Mouse (Mus musculus) heart, postnatal 10 days (tissue): ENCODE measurements at regions not wholly inside any gene's neighbourhood (a gene's known extent, or its start where the extent isn't known, plus 50 kb on each side); places are given as distances from the start of the nearest gene placed in this dataset.
A peak's percentile ranks its signal among the peaks of the same experiment; 100 is the strongest.

Experiments
- DNase-seq, 2 experiments: peaks; one replicate each; pipeline ENCODE4 v3.0.0; 2021
- intact Hi-C: fragments of 180-260 bp; cut with DNase I; formaldehyde crosslinking; loops from one replicate; pipeline ENCODE4 v1.15.1; 2025

GRCm38 (mm10) chr15:10833866-10834571 lies 118.1 kb upstream of the C1qtnf3 start:
- intact Hi-C loops = no loop called here
- peak; percentile 34 to 45 for DNase-seq

DNA sequence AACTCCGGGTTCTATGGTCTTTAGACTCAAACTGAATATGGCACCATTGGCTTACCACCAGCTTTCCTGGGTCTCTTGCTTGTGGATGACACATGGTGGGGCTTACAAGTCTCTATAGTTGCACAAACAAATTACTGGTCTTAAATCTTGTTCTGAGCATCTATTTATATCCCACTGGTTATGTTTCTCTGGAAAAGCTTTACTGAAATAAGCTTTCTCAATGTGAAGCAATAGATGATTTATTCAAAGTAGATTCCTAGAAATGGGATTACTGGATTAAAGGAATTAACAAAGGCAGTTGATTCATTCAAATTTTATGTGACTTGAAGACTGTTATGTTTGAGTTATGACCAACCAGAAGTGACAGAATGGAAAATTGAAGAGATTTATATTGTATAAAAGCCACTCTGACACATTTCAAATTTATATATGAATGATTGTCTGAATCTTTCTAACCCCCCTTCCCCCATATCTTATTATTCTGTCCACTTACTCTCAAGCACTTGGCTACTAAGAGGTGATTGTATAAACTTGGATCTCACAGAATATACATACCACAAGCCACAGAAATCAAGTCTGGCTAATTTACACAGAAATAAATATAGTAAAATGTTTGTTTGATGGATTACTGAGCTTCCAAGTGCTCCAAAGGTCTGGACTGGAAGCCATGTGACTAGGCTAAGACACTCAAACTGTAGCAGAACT lies 113.4 kb upstream of the C1qtnf3 start:
- intact Hi-C loops = no loop called here
- DNase-seq = no peak

DNA sequence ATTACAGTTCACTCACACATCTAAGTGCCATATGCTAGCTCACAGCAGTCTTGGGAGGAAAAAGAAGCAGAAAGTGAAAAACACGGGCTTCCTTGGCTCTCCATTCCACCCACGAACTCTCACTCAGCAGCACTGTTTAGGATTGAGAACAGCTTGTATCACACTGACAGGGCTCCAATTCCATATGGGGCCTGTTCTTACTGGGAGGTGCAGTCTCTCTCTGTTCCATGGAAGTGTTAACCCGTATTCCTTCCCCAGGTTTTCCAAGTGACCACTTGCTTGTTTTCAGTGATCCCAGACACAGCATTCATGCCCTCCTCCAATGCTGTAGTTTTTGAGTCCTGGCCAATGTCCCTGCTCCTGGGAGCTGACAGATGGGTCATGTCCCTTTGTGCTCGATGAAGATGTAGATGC lies 111.5 kb upstream of the C1qtnf3 start:
- peak; percentile 66 to 67 for DNase-seq
- intact Hi-C loops = no loop called here

DNA sequence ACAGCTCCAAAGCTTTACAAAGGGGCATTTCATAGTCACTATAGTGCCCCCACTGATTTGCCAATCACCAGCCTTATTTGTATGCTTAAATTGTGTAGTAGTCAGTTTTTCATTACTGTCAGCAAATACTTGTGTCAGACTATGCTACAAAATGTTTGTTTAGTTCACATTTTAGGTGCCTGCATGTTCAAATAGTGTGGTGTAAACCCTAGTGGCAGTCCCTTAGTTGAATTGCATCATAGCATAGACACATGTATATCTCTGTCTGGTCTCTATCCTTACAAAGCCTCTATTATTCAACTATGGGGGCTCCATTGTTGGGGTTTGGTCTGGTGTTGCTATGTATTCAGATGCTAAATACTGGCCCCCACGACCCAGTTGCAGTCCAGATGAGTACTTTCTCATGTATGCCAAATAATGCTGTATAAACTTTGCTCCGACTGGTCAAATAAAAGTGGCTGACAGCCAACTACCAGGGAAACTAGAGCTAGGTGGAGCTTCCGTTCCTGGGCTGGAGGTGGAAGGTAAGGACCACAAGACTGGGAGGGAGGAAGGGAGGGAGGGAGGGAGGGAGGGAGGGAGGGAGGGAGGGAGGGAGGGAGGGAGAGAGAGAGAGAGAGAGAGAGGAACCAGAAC lies 109.0 kb upstream of the C1qtnf3 start:
- intact Hi-C loops = no loop called here
- no peak for DNase-seq

DNA sequence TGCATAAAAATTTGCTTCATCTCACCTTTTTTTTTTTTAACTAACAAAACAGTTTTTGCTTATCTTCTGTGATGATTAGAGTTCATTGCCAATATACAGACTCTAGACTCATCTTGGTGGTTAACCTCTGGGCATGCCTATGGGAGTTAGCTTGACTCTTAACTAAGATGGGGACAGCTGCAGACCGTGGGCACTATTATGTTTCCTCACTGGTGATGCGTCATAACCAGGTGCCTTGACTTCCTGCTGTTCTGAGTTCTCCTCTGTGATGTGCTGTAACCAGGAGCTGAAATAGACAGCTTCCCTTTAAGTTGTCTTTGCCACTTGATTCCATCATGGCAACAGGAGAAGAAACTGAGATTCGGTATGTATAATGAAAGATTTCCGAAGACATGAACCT lies 105.4 kb upstream of the C1qtnf3 start:
- DNase-seq = no peak
- intact Hi-C loops = no loop called here

DNA sequence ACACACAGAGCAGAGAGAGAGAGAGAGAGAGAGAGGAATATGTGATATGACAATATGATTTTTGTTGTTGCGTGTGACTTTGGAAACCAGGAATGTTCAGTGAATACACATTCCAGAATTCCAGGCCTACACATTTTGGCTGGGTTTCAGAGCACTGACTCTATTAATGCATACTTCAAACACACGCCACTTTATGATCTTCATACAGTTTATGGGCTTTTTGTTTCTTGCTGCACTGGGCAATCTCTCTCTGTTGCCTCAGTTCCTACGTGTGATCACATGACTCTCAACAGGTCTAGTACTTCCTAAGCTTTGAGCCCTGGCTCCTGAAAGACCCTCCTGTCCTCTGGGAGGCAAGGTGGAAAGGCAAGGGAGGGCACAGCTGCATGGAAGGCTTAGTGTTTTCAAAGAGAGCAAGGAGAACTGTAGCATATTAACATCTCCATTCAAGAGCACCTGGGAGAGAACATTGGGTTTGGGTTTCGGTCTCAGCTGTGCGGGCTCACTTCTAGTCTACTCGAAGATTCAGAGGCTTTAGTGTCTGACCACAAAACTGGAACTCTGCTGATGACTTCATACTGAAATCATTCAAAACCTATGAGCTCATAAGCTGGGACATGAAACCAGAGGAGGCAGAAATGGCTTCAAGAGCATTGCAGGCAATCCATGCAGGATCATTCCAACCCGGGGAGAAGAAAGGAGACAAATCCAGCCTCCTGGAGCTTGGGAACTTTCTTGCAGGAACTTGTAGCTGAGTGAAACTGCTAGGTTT lies 87.9 kb upstream of the C1qtnf3 start:
- intact Hi-C loops = no loop called here

DNA sequence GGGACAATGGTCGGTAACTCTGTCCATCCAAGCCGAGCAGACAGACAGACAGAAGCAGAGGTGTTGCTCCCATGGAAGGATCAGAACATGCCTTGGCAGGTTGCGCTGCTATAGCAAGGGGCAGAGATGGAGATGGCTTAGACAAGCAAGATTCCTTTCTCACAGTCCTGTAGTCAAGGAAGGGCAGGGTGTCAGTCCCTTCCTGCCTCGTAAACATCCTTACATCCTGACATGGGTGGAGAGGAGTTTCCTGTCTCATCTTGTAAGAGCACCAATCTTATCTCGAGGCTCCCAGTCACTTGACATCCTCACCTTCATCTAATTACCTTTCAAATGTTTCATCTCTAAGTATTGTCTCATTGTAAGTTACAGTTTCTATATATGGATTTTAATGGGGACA lies 87.0 kb upstream of the C1qtnf3 start:
- intact Hi-C loops = no loop called here
- DNase-seq = no peak

More for the DNA sequence above, 87.9 kb upstream of the C1qtnf3 start:
- no peak for DNase-seq

DNA sequence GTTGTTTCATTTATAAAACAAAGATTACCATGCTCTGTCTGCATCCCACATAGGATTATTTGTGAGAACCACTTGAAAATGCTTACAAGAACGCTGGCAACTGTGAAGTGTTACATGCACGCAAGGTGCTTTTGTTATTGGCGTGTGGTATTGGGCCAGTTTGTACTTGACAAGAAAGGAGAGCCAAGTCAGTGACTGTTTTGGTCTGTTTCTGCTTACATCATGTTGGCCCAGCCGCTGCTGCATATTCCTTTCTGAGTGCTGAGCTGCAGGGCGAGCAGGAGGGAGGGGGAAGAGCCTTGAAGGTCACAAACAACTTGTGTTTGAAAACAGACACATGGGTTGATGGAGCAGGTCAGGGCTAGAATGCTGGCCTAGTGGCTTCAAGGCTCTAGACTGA lies 85.3 kb upstream of the C1qtnf3 start:
- DNase-seq = peak; percentile 66 to 69
- intact Hi-C loops = loop anchor here (2.0 kb wide), 1 partner anchor 48 kb away; no protein-coding TSS in a partner anchor

DNA sequence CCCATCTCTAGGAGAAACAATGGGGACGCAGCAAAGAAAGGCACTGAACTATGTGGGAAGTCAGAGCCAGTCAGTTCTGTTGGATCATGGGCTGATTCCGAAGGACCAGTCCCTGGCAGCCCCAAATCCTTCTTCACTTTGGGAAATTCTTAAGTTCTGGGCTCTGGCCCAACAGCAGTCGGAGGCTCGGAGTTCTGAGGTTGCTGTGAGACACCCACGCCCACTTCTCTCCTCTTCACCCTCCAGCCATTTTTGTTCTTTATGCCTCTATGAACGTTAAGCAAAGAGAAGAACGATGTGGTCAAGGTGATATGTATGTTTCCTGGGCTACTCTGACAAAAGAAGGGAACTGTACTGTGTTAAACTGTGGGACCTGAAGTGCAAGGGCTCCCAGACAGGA lies 84.0 kb upstream of the C1qtnf3 start:
- peak in 1 of 2 experiments; percentile 16 for DNase-seq
- intact Hi-C loops = no loop called here

- no peak for DNase-seq
- intact Hi-C loops = no loop called here
These were observed 83.2 kb upstream of the C1qtnf3 start for GRCm38 (mm10) chr15:10868716-10869585.

DNA sequence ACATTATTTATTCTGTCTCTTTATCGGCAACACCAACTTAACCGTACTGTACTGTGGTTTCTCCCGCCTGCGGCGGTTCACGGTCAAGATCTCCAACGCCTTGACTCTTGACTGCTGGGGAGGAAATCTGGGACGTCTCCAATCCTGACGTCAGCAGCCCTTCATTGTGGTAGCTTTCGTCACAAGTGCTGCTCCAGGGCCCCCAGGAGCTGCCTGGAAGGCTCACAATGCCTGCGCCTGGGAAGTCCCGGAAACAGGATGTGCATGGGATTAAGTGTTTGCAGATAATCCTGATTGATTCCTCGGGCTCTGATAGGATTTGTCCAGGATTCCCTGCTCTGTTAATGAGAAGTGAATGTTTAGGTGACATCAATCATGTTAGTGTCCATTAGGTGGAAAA lies 82.3 kb upstream of the C1qtnf3 start:
- intact Hi-C loops = loop anchor here (5.0 kb wide), 1 partner anchor 273 kb away; no protein-coding TSS in a partner anchor

DNA sequence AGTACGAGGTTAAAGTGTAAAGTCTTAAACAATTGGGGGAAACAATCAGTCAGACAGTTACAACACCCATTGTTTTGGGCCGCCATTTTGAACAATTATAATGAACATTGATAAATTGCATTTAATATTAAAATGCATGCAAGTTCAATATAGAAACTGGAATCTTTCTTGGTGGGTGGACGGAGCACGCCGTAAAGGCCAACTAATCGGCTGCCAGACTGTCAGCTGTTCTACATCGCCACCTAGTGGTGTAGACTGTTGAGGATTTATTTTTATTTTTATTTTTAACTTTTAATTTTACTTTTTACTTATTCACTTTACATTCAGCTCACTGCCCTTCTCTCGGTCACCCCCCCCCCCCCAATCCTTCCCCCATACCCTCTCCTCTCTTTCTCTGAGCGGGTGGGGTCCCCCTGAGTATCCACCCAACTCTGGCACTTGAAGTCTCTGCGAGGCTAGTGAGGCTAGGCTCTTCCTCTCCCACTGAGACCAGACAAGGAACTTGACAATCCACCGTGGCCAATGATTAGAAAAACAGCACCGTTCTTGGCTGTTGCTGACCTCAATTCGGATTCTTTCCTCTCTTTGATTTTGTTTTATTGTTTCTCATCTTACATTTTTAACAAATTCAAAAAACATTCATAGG lies 79.7 kb upstream of the C1qtnf3 start:
- intact Hi-C loops = loop anchor here (1.0 to 5.0 kb wide), 3 partner anchors 157 to 372 kb away; no protein-coding TSS in a partner anchor
- DNase-seq = peak in 1 of 2 experiments; percentile 43

More for the DNA sequence above, 82.3 kb upstream of the C1qtnf3 start:
- DNase-seq = peak; percentile 55 to 58

- intact Hi-C loops = no loop called here
- DNase-seq = no peak
These were observed 75.8 kb upstream of the C1qtnf3 start for GRCm38 (mm10) chr15:10876328-10876727.

DNA sequence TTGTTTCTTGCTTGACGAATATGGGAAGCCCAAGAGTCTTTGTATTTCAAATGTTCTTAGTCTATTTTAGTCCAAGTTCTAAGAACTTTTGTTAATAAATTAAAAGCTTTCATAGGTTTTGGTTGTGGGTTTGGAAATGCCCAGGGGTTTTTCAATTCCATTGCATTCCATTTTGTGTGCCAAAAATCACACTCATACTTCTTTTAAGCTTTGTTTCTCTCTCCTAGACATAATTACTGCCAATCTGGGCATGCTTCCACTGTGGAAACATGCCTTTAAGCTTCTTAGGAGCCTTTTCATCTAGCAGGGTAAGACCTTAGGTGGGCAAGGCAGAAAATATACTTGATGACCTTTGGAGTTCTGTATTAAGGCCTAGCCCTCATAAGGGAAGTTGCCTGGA lies 70.4 kb upstream of the C1qtnf3 start:
- DNase-seq = no peak
- intact Hi-C loops = no loop called here

- intact Hi-C loops = no loop called here
- DNase-seq = no peak
These were observed 64.1 kb upstream of the C1qtnf3 start for GRCm38 (mm10) chr15:10887990-10888389.

DNA sequence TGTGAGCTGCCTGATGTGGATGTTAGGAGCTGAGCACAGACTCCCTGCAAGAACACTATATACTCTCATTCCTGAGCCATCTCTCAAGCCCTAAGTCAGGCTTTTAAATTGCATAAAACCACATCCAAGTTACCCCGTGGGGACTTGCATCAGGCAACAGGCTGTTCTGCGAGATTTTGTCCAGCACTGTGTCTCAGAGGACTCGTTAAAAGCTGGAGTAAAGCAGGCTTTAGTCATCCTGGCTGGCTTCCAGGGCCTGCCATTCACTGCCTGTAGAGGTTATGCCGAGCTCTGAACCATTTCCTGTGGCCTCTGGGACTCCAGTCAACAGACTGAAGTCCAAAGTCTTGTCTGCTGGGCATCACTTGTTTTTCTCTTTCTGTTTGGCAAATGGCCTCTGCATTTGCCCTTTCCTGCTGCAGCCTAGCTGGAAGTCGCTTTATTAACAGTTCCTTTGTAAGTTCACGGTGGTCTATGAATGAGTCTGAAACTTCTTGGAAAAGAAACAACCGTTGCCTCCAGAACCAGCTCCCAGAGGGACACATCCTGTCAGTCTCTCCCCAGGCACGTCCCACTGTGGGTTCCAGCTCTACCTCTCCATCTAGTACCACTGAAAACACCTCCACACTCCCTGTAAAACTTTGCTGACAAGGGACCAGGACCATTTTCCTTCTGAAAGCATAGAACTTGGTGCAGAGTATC lies 61.8 kb upstream of the C1qtnf3 start:
- DNase-seq = peak; percentile 86 to 87
- intact Hi-C loops = no loop called here

DNA sequence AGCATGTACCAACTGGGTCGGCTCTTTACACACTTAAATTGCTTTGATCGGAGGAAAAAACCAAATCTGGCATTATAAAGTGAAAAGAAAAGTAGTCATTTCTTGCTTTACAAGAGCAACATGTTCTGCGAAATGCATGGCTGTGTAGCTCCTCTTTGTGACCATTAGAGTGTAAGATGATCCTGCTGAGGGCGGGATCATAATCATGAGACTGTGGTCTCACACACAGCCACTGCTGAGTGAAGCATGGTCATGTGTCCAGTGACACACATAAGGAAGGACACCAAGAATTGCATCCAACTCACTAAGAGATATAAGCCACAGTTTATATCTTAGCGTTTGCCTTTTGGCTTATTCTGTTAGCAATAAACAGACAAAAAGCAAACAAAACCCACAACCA lies 53.8 kb upstream of the C1qtnf3 start:
- no peak for DNase-seq
- intact Hi-C loops = no loop called here

- DNase-seq = no peak
- intact Hi-C loops = no loop called here
These were observed 53.2 kb upstream of the C1qtnf3 start for GRCm38 (mm10) chr15:10898715-10899486.
